Mouse (Mus musculus): ENCODE data around the gene Mpnd.

- TF ChIP-seq CTCF (IDR thresholded peaks at IDR 0.05; ENCODE audit: extremely low read depth, insufficient read depth, low read length) = peak; percentile 68
- TF ChIP-seq POLR2A (IDR thresholded peaks at IDR 0.05; ENCODE audit: extremely low read depth, insufficient read depth, low read length) = no peak
Observed at GRCm38 (mm10) chr17:55976255-55976862, 29.2 kb upstream of the Mpnd start.
